Mouse (Mus musculus) liver, adult 2 months (tissue): ENCODE measurements around the gene Pfkfb2. TPM values are rescaled to one million over a fixed set of nuclear protein-coding genes. Genes with fewer than 3 reads are reported as not detected.
A peak's percentile ranks its signal among the peaks of the same experiment; 100 is the strongest.

Source experiments
- DNase-seq: peaks from one replicate; pipeline ENCODE4 v3.0.0-alpha.2; 2011; ENCODE audit warnings: low read depth, low spot score; ENCODE audit errors: extremely low read depth
- H3K27ac ChIP-seq: fragments of 200-500 bp; replicated peaks from 2 replicates; pipeline ENCODE4 v1.5.1; 2012; ENCODE audit warnings: low read depth, mild to moderate bottlenecking, control low read depth, inconsistent platforms, low read length; ENCODE audit not compliant: insufficient read depth
- H3K27me3 ChIP-seq: fragments of 200-500 bp; 2 replicates; pipeline ENCODE4 v1.6.1; 2012; ENCODE audit warnings: mild to moderate bottlenecking, moderate library complexity, low read length, inconsistent platforms; ENCODE audit not compliant: control insufficient read depth, insufficient read depth
- H3K36me3 ChIP-seq: fragments of 200-500 bp; 2 replicates; pipeline ENCODE4 v1.6.1; 2012; ENCODE audit warnings: low read length, inconsistent platforms; ENCODE audit not compliant: control insufficient read depth, insufficient read depth
- H3K4me1 ChIP-seq: fragments of 200-500 bp; 2 replicates; pipeline ENCODE4 v1.6.1; 2011; ENCODE audit warnings: low read length; ENCODE audit not compliant: control insufficient read depth, insufficient read depth
- H3K4me3 ChIP-seq: fragments of 200-500 bp; 2 replicates; pipeline ENCODE4 v1.5.1; 2011; ENCODE audit warnings: low read depth, mild to moderate bottlenecking, control low read depth, low read length, moderate library complexity; ENCODE audit not compliant: insufficient read depth
- H3K79me2 ChIP-seq: fragments of 200-500 bp; 2 replicates; pipeline ENCODE4 v1.6.1; 2012; ENCODE audit warnings: inconsistent platforms, mild to moderate bottlenecking, low read length, moderate library complexity; ENCODE audit not compliant: control insufficient read depth, insufficient read depth
- H3K9ac ChIP-seq: fragments of 200-500 bp; 2 replicates; pipeline ENCODE4 v1.6.1; 2012; ENCODE audit warnings: low read depth, mild to moderate bottlenecking, control low read depth, inconsistent platforms, low read length
- CTCF ChIP-seq: fragments of 200-500 bp; IDR thresholded peaks from 2 replicates; pipeline ENCODE4 v1.5.1; 2011; ENCODE audit warnings: low read depth, low read length, control low read depth
- POLR2A ChIP-seq: fragments of 200-500 bp; IDR thresholded peaks from 2 replicates; pipeline ENCODE4 v1.6.1; 2011; ENCODE audit warnings: low read length, control low read depth; ENCODE audit not compliant: insufficient read depth; ENCODE audit errors: extremely low read depth
- WGBS: fragments of 180-500 bp; shearing (Covaris S2); methylation state at CpG from one replicate; pipeline ENCODE4 v1.1.7; 2018; 5-methylcytosine and 5-hydroxymethylcytosine counted together
- polyA plus RNA-seq: library from polyadenylated mRNA; depleted of rRNA; stranded (reverse); fragments of >200 nt; gene quantifications from 2 replicates; pipeline ENCODE4 v1.2.3, GENCODE M21; 2012
- total RNA-seq: library from RNA; depleted of rRNA; stranded (reverse); fragments of >200 nt; gene quantifications from 2 replicates; pipeline ENCODE4 v1.2.3, GENCODE M21; 2014

Gene Pfkfb2
- total and polyA plus RNA-seq, 2 experiments = 8.5 to 19.5 TPM

DNA sequence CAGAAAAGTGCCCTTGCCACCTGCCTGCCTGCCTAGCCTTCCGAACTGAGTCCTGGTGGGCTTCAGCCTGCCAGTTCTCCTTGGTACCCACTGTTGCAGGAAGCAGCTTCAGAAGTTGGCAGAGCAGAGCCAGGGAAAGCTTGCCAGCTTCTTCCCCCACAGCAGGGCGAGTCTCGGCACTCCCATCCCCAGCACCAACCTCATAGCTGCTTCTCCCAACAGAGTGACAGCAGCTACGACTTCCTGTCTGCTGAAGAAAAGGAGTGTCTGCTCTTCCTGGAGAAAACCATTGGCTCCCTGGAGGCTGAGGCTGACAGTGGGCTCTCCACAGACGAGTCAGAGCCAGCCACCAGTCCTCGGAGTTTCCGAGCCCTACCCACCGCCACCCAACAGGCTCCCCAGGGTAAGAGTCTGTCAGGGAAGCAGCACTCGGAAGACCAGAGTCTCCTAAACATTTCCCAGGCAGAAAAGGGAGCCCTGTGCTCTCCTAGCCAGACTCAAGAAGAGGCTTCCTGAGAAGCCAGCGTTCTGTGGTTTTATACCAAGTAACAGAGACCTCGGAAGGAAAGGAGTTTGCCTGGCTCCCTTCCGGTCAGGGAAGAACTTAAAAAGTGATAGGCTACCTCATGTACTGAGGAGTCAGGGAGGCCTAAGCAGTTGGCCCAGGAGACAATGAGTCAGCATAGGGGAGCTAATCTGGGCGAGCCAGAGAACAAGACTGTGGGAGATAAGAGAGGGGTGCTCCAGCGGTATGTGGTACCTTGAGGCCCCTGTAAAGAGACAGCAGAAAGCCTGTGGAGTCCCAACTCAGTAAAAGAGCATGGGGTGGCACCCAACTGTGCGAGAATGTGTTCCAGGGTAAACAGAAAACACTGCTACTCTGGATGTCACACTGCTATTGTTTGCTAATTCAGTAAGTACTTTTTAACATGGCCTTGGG is 12.0 kb upstream of the Pfkfb2 start:
- no peaks in the 10 kb centered on the region for H3K27me3 ChIP-seq
- H3K79me2 ChIP-seq = no peaks in the 10 kb centered on the region
- no peak overlapping the region for H3K4me3 ChIP-seq
- H3K4me1 ChIP-seq = peaks cover 12% of the 10 kb centered on the region
- peak; percentile 43 for DNase-seq
- no peaks in the 10 kb centered on the region for H3K36me3 ChIP-seq
- TF ChIP-seq CTCF = no peak
- TF ChIP-seq POLR2A = no peak
- H3K27ac ChIP-seq = 0 out of 2 replicates have a peak overlapping the region, but pooled peaks have one; percentile 15
- WGBS = 65% methylated on average over 15 of the region's 15 CpGs
- 0 out of 2 replicates have a peak overlapping the region, but pooled peaks have one; percentile 0 for H3K9ac ChIP-seq

- WGBS = 63% methylated on average over 4 of the region's 4 CpGs
- no peak overlapping the region for H3K4me3 ChIP-seq
- peaks cover 2% of the 10 kb centered on the region; the same call in 1 of the 2 replicates for H3K79me2 ChIP-seq
- DNase-seq = peak; percentile 36
- no peak for TF ChIP-seq CTCF
- H3K9ac ChIP-seq = no peak overlapping the region
- H3K4me1 ChIP-seq = peaks cover 12% of the 10 kb centered on the region
- H3K27ac ChIP-seq = no peak overlapping the region
- H3K36me3 ChIP-seq = no peaks in the 10 kb centered on the region
- no peaks in the 10 kb centered on the region for H3K27me3 ChIP-seq
Measured at GRCm38 (mm10) chr1:130740227-130740648, 11.2 kb upstream of the Pfkfb2 start.

- Histone ChIP-seq H3K27me3 (no peaks in the 10 kb centered on the region), H3K9ac (no peak overlapping the region), H3K4me3 (no peak overlapping the region), H3K79me2 (peaks cover 3% of the 10 kb centered on the region; the same call in 1 of the 2 replicates), H3K4me1 (peaks cover 13% of the 10 kb centered on the region), H3K27ac (no peak overlapping the region), H3K36me3 (no peaks in the 10 kb centered on the region)
- WGBS = 18% methylated on average over 3 of the region's 3 CpGs
- DNase-seq = no peak
- TF ChIP-seq POLR2A = no peak
- TF ChIP-seq CTCF = no peak
Measured at GRCm38 (mm10) chr1:130739636-130740035, 10.6 kb upstream of the Pfkfb2 start.

- Histone ChIP-seq H3K27ac (no peak overlapping the region), H3K4me1 (peaks cover 19% of the 10 kb centered on the region), H3K9ac (no peak overlapping the region), H3K4me3 (no peak overlapping the region), H3K27me3 (no peaks in the 10 kb centered on the region), H3K36me3 (no peaks in the 10 kb centered on the region), H3K79me2 (peaks cover 3% of the 10 kb centered on the region; the same call in 1 of the 2 replicates)
- DNase-seq = no peak
- WGBS = 94% methylated on average over 3 of the region's 3 CpGs
- TF ChIP-seq POLR2A (no peak), CTCF (no peak)
Measured at GRCm38 (mm10) chr1:130738551-130739106, 9.6 kb upstream of the Pfkfb2 start.

DNA sequence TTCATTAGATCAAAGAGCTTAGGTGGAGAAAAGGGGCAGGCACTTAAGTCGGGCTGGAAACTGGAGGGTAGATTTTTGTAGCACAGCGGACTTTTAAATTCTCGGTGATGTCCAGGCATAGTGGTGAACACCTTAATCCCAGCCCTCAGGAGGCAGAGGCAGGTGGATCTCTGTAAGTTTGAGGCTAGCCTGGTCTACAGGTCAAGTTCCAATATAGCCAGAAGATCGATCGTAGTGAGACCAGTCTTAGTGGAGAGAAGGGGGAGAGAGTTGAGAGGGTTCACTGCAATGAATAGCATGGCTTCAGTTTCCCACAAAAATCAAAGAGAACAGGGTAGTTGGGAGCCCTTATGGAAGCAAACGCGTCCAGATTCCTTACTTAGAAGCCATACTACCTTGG is 8.9 kb upstream of the Pfkfb2 start:
- peaks cover 22% of the 10 kb centered on the region for H3K4me1 ChIP-seq
- DNase-seq = no peak
- no peak overlapping the region for H3K9ac ChIP-seq
- no peaks in the 10 kb centered on the region for H3K27me3 ChIP-seq
- peaks cover 3% of the 10 kb centered on the region; the same call in 1 of the 2 replicates for H3K79me2 ChIP-seq
- H3K36me3 ChIP-seq = no peaks in the 10 kb centered on the region
- TF ChIP-seq CTCF = no peak
- TF ChIP-seq POLR2A = no peak
- 90% methylated on average over 7 of the region's 7 CpGs for WGBS
- no peak overlapping the region for H3K27ac ChIP-seq
- H3K4me3 ChIP-seq = no peak overlapping the region
